Mouse (Mus musculus) frontal cortex, postnatal 10 days (tissue): ENCODE data around the gene Phf20.
"Not testable (repeated sequence)": the region's sequence is repeated elsewhere in the genome, so short reads cannot be mapped to it uniquely, and the experiment has no call there.

Source experiments
- DNase-seq, 2 experiments: peaks; one replicate each; pipeline ENCODE4 v3.0.0; 2022; ENCODE audit warnings: low spot score in 2 of 2, mixed read lengths in 1 of 2

Gene Phf20

DNA sequence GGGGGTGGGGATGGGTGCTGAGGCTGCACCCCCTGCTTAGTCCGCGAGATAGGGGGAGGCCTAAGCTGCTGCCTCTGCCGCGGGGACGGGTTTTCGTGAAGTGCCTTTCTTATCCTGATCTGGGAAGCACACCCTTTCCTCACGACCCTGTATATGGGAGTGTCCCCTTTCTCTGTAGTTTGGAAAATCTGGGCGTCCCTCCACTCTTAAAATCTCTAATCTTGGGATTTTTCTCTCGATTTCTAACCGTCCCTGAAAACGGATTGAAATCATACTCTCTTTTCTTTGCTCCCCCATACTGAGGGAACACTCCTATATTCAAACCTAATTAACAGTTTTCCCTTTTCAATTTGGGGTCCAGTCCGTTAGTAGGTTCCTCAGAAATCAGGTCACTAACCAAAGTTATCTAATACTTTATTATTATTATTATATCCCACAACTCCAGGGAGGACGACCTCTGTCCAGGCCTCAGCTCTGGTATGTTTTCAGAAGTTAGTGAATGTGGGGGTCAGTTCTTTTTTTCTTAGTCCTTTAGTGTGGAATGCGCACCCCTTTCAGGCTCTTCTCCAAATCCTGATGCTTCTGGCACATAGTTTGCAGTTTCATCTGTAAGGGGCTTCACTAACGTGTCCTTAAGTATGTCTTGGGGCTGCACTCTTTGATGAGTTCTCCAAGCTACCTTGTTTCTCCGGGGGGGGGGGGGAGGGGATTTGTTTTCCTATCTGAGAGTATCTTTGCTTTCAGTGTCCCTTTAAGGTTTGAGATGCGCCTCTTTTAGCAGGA is 1.1 kb downstream of the Phf20 start:
- DNase-seq: no peak

DNA sequence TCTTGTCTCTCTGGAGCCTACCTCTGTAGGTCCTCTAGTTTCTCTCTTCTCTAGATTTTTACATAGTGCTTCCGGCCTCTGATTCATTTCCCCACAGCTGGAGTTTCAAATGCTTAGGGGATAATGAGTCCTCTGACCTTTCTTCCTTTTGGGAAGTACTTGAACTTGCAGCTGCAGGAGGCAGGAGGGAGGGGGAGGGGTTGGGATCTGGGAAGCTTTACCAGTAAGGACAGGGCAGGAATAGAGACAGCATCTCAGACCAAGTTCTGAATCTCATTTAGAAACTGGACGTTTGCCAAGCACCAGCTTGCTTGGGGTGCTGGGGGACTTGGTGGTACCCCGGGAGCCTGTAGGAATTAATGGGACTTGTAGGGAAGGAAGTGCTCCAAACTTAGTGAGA is 3.7 kb downstream of the Phf20 start:
- no peak for DNase-seq

DNA sequence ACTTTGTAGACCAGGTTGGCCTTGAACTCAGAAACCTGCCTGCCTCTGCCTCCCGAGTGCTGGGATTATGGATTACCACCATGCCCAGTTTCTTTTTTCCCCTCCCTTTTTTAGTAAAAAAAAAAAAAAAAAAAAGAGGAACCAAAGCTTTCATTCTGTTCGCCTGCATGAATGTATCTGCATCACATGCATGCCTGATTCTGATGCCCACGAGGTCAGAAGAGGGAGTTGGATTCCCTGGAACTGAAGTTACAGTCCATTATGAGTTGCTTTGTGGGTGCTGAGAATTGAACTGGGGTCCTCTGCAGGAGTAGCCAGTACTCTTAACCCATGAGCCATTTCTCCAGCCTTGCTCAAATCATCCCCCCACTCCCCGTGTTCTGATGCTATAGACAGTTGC is 5.2 kb downstream of the Phf20 start:
- no peak for DNase-seq

DNA sequence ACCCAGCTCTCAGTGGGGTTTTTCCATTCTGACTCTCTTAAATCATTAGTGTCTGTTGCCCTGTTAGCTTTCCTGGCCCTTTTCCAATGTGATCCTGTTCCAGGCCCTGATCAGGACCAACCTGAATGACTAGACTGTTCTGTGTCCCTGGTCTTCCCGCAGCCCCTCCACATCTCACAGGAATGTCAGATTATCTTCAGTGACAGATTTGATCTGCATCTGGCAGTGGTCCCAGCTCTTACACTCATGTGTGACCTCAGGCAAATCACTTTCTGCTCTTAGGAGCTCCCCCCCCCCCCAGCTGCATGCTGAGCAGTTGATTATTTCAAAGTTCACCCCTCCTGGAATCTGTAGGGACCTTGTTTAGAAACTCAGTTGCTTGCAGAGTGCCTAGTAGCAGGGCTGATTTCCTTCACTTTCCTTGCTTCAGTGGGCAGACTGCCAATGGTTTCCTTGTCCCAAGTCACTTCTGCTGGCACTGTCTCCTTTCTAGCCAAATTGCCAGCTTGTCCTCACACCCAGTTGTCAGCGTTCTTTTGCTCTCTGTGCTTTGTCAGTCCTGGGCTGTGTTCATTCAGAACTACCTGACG is 6.7 kb downstream of the Phf20 start:
- DNase-seq: peak in 1 of 2 experiments; percentile 34

DNA sequence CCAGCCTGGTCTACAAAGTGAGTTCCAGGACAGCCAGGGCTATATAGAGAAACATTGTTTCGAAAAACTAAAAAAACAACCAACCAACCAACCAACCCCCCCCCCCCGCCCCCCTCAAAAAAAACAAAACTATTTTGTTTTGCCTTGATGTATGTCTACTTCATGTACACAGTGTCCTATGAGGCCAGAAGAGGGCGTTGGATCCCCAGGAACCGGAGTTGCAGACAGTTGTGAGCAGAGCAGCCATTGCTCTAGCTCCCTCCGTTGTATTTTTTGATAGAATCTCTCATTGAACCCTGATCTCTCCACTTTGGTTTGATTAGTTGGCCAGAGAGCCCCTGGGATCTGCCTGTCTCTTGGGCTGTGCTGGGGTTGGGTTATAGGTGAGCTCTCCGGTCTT is 7.7 kb downstream of the Phf20 start:
- no peak for DNase-seq

DNA sequence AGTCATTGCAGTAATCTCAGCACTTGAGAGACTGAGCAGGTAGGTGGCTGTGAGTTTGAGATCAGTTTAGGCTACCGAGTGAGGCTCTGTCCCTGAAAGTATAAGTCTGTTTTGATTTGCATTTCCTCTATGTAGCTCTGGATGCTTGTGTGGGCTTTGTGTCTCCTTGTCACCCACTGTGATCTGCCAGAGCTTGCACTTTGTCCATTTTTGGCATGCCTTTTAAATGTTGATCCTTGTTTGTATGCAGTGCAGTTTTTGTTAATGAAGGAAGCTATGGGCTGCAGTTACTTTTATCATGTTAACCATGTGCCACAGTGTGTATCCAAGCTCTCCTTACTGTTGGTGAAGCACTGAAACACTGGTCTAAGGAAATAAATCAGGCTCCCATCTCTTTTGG is 21.5 kb downstream of the Phf20 start:
- DNase-seq: no peak

DNA sequence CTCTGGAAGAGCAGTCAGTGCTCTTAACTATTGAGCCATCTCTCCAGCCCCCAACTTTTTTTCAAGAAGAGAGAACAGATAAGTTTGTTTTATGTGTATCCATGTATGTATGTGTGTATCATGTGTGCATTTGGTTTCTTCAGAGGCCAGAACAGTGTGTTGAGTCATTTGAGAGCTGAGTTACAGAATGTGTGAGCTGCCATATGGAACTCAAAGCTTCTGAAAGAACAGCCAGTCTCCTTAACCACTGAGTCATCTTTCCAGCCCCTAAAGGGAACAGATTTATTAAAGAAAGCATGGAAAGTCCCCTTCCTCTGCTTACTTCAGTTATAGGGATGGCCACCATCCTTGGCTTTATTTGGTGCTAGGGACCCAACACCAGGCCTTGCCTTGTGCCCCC is 25.8 kb downstream of the Phf20 start:
- DNase-seq: no peak

DNA sequence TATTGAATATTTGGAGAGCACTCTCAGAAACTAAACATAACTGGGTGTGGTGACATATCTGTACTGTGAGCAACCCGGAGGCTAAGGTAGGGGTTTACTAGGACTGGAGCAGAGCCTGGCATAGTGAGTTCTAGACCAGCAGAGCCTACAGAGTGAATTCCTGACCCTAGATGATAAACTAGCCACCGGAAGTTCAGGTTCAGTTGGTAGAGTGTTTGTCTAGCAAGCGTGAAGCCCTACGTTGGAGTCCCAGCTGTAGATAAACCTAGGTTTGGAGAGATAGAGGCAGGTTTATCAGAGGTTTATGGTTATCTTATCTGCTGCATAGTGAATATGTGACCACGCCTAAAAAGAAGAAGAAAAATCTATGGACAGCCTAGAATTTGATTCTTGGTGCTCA is 27.8 kb downstream of the Phf20 start:
- DNase-seq: no peak

DNA sequence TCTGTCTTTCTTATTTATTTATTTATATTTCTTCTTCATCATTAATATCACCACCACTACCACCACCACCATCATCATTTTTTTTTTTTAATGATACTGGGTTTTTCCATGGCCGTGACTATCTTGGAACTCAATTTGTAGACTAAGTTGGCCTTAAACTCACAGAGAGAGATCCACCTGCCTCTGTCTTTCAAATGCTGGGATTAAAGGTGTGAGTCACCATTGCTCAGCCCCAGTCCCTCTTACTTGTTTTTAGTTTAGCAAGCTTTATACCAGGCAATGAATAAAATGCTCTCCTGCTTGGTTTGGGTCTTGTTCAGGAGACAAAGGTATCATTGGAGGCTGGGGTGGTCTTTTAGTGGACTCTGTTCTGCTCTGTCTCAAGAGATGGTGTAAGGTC is 31.4 kb downstream of the Phf20 start:
- no peak for DNase-seq

DNA sequence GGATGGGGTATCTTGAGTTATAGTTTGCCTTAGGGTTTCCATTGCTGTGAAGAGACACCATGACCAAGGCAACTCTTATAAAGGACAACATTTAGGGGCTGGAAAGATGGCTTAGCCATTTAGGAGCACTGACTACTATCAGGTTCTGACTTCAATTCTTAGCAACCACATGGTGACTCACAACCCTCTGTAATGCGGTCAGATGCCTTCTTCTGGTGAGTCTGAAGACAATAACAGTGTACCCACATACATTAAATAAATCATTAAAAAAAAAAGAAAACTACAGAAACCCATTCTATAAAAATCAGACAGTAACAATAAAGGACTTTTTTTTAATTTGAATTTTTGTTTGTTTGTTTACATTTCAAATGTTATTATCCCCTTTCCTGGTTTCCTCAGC is 32.9 kb downstream of the Phf20 start:
- no peak for DNase-seq

DNA sequence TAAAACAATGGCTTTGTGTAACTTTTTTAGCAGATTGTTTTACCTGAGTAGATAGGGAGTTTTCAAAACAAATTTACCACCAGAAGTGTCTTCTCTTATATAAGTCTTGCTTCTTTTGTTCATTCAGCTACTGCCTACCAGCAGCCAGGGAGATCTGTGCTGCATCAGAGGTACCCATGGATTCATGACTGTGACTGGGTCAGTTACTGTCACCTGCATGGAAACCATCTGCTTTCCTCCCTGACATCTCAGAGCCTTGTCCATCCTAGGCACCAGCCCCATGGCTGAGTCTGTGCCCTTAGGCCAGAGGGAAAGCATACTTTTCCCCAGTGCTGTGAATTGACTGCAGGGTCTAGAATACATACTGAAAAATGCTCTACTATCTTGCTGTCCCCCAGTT is 35.1 kb downstream of the Phf20 start:
- DNase-seq: no peak

DNA sequence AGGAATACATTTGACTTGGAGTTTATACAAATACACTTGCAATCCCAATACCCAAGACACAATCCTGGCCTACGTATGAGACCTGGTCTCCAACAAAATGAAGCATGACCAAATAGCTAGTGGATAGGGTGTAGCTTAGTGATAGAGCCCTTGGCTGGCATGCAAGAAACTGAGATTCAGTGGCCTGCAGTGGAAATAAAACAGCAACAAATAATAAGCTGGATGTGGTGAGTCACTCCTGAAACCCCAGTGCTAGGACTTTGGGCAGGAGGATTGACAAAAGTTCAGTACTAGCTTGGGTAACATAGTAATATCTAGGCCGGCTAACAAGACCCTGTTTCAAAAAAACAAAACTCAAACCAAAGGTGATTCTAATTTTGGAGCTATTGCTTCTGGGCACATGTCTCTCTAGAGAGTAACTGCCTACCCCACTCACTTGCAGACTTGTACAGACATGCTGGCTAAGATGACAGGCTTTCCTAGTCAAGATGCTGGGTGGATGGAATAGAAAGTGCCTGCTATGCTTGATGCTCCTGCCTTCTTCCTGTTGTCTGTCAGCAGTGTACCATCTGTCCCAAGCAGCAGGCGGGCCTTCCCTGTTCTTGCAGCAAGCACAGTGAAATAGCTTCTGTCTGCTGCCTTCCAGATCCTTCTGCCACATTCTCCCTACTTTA is 37.1 kb downstream of the Phf20 start:
- DNase-seq: peak; percentile 54 to 64

DNA sequence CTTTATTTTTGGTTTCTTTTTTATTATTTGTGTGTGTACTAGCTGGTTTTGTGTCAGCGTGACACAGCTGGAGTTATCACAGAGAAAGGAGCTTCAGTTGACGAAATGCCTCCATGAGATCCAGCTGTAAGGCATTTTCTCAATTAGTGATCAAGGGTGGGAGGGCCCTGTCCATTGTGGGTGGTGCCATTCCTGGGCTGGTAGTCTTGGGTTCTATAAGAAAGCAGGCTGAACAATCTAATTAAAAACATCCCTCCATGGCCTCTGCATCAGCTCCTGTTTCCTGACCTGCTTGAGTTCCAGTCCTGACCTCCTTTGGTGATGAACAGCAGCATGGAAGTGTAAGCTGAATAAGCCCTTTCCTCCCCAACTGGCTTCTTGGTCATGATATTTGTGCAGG is 37.8 kb downstream of the Phf20 start:
- DNase-seq: not testable (repeated sequence)

DNA sequence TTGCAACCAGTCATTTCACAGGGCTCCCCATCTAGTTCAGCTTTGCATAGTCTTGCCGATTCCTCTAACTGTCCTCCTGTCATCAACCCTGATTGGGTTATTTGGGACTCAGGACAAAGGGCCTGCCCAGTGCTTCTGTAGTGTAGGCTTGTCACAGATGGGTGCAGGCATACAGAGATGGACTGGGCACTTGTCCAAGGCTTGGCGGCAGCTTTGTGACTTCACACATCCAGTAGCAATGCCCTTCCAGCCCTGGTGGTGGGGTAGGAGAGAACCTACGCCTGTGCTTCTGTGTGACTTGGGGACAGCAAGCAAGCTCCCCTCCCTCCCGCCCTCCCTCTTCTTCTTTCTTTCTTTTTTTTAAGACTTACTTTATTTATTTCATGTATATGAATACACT is 39.6 kb downstream of the Phf20 start:
- peak; percentile 27 to 39 for DNase-seq

DNA sequence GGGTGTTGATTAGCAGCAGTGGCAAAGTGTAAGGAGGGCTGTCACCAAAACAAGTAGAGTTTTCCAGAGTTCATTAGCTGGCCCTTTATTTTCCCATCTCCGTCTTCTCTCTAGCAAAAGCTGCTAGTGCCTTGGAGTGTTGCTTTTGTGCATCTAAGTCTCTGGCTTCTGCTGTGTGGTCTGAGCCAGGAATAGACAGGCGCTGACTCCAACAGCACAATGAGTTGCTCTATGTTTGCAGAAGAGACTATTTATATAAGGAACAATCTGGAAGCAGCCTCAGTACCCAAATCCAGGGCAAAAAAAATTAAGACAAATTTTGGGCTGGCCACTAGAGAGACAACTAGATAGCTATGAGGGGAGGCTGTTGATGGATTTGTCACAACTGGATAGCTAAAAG is 45.4 kb downstream of the Phf20 start:
- no peak for DNase-seq

DNA sequence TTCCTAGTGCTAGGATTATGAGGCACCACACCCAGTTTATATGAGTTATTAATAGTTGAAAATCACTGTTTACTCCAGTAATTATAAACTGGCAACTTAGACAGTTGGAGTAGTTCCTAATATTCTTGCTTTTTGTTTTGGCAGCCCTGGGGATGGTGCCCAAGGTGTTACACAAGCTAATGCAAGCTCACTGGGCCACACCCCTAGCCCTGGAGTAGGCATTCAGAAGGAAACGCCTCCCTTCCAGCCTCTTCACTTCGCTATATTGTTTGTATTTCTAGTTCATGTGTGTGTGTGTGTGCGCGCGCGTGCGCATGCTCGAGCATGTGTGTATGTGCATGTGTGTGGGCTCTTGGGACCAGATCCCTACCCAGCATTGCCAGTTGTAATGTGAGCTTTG is 46.7 kb downstream of the Phf20 start:
- DNase-seq: no peak

DNA sequence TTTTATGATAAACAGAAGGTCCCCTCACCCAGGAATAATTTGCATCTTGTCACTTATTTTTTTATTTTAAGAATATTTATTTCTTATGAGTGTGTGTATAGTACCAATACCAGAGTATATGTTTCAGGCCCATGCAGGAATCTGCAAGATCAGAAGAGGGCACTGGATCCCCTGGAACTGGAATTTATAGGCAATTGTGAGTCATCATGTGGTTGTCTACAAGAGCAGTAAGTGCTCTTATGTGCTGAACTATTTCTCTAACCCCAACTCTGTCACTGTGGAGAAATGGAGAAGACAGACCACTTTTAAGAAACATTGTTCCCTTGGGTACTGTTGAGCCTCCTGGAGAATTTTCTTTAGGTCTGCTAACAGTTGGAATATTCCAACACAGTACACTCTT is 51.3 kb downstream of the Phf20 start:
- no peak for DNase-seq

DNA sequence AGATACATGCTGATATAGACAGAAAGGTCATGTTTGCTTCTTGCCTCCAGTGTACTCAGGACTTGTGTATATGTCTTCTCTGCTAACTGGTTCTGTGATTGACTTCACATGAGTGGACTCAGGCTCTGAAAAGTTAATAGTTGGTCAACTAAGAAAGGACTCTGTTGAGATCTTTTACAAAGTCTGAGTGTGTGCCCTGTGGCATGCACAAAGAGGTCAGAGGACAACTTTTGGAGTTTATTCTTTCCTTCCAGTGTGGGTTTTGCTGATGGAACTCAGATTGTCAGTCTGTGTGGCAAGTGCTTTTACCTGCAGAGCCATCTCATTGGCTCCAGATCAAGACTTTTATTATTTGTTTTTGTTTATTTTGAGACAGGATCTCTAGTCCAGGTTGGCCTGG is 54.5 kb downstream of the Phf20 start:
- no peak for DNase-seq

DNA sequence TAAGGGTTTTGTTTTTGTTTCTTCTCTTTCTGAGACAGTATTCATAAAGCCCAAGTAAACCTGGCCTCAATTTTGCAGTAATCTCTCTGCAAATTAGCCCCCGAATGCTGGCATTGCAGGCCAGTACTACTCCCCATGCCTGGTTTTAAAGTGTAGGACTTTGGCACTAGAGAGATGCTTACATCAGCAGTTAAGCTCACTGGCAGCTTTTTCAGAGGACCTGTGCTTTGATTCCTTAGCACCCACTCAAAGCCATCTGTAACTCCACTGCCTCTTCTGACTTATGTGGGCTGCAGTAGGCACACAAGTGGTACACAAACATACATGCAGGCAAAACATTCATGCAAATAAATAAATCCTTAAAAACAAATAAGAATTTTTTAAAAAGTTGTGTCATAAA is 55.0 kb downstream of the Phf20 start:
- no peak for DNase-seq

DNA sequence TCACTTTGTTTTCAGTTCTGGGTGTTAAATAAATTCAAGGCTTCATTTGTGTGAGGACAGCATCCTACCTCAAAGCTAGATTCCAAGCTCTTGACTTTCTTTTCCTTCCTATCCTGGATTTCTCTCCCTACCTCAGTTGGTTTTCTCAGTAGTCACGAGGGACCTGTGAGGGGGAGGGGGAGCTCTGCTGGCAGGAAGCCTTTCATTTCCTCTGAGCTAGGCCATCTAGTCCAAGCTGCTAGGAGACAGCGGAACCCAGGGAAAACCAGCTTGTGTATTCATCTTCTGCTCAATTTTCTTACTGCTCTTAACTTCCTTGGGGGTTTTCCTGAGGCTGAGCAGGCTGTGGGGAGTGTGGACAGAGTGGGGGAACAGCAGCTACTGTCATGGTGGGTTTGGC is 60.8 kb downstream of the Phf20 start:
- peak; percentile 48 to 53 for DNase-seq

DNA sequence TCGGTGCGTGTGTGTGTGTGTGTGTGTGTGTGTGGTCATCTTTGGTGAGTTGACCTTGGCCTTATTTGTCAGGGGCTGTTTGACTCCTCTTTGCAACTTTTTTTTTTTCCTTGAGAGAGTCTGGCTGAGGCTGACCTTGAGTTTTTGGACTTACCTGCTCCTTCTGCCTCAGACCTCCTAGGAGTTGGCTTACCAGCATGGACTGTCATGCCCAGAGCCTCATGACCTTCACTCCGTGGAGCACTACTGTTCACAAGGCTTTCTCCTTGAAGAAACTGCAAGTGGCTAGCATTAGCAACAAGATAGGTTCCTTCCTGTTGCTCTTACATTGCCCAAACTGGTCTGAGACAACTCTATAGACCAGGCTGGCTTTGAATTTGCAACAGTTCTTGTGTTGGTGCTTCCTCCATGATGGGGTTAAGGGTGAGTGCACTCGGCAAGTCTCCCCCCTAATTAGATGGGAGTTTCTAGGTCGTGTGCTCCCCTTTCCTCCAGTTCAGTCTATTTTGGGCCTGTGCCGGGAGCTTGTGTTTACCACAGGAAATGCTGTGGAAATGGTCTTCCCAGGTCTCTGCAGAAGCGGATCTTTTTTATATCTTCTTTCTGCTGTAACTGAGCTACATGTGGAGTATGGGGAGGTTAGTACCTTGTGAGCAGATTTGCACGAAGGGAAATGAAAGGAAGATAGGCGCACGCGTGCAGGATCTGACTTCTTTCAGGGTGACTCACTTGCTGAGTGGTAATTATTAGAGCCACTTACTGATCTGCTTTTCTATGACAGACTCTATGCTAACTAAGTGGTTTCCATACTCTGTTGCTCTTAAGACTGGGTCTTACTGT is 61.9 kb downstream of the Phf20 start:
- DNase-seq: no peak

DNA sequence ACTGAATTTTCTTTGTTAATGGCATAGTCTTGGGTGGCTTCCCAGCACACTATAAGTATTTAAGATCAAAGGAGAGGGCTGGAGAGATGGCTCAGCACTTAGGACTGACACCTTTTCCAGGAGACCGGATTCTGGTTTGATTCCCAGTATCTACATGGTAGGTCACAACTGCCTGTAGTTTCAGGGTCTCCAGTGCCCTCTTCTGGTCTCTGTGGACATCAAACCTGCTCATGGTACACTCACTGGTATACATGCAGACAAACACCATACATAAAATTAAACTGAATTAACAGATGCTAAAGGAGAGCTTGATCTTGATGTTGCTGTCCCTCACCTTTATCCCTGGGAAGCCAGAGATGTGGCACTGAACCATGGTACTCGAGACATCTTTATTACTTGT is 64.7 kb downstream of the Phf20 start:
- DNase-seq: no peak
